ENCODE assay signal across 11 mouse cellular contexts in genomic region chr13:115210643-115211208, GRCm38 (mm10).
DNase-seq lines count a peak whose midpoint lies in the region; ATAC-seq and TF ChIP-seq lines count a peak whose summit lies in the region.
"Had no signal": no experiment of that assay in that cellular context is flagged by ENCODE, and none has a peak within 500 bp of the region (broad histone marks: within the 10 kb centered on the region; RNA-seq: fewer than 3 reads in every experiment).

No protein-coding gene starts in this region.

- WGBS in intestine, postnatal 0 days, result 73% methylated on average over 10 of the region's 10 CpGs
- 73% methylated on average over 10 of the region's 10 CpGs for WGBS in intestine, embryonic 15.5 days

- no peaks in the 10 kb centered on the region for H3K36me3 ChIP-seq in intestine, postnatal 0 days (ENCODE audit: control insufficient read depth, insufficient read depth)
- H3K36me3 ChIP-seq in intestine, embryonic 15.5 days, result no peaks in the 10 kb centered on the region
- H3K36me3 ChIP-seq: G1E; heart, embryonic 13.5 days had no signal

- no peaks in the 10 kb centered on the region for H3K27me3 ChIP-seq in intestine, postnatal 0 days (replicated peaks; ENCODE audit: control insufficient read depth, insufficient read depth, low read length)
- no peaks in the 10 kb centered on the region for H3K27me3 ChIP-seq in intestine, embryonic 15.5 days (replicated peaks)
- H3K27me3 ChIP-seq: heart, embryonic 13.5 days had no signal

- no peak for ATAC-seq in intestine, postnatal 0 days
- no peak for ATAC-seq in intestine, embryonic 15.5 days

- TF ChIP-seq CTCF in intestine, postnatal 0 days (IDR thresholded peaks at IDR 0.05; ENCODE audit: low read depth), result no peak

- peak; percentile 13 for DNase-seq in embryo, embryonic 11 days
- DNase-seq in embryo, embryonic 9.5 days (ENCODE audit: extremely low spot score), result no peak
- DNase-seq in layer of hippocampus, adult 18-20 months (ENCODE audit: low spot score in 2 of 2), result peak; percentile 3 to 6
- no peak for DNase-seq in layer of hippocampus, adult 9-10 months (ENCODE audit: low spot score)
- DNase-seq in right cerebral cortex, postnatal 10 days (ENCODE audit: low spot score in 2 of 2), result peak; percentile 34 to 43
- DNase-seq in right cerebral cortex, postnatal 4 days, result no peak
- DNase-seq: thymus, postnatal 36 days had no signal

- no peak overlapping the region for H3K4me3 ChIP-seq in intestine, postnatal 0 days (ENCODE audit: low read depth, low read length)
- no peak overlapping the region for H3K4me3 ChIP-seq in intestine, embryonic 15.5 days (replicated peaks)
- H3K4me3 ChIP-seq: heart, embryonic 13.5 days had no signal

- no peak overlapping the region for H3K9ac ChIP-seq in intestine, postnatal 0 days (ENCODE audit: low read depth, low read length)
- no peak overlapping the region for H3K9ac ChIP-seq in intestine, embryonic 15.5 days
- H3K9ac ChIP-seq: heart, embryonic 13.5 days had no signal

- H3K9me3 ChIP-seq in intestine, postnatal 0 days (ENCODE audit: control insufficient read depth), result no peaks in the 10 kb centered on the region
- H3K9me3 ChIP-seq in intestine, embryonic 15.5 days, result no peaks in the 10 kb centered on the region
- H3K9me3 ChIP-seq: G1E; heart, embryonic 13.5 days had no signal

- no peak overlapping the region for H3K4me2 ChIP-seq in intestine, postnatal 0 days (replicated peaks; ENCODE audit: low read depth)
- H3K4me2 ChIP-seq in intestine, embryonic 15.5 days (replicated peaks), result no peak overlapping the region
- H3K4me2 ChIP-seq: heart, embryonic 13.5 days had no signal

- no peak overlapping the region for H3K27ac ChIP-seq in intestine, postnatal 0 days (ENCODE audit: low read depth, low read length)
- no peak overlapping the region for H3K27ac ChIP-seq in intestine, embryonic 15.5 days
- H3K27ac ChIP-seq: heart, embryonic 13.5 days had no signal

- no peaks in the 10 kb centered on the region for H3K4me1 ChIP-seq in intestine, postnatal 0 days (replicated peaks; ENCODE audit: control insufficient read depth, insufficient read depth, low read length)
- no peaks in the 10 kb centered on the region for H3K4me1 ChIP-seq in intestine, embryonic 15.5 days (replicated peaks)

Comparison
In these comparisons a context has a peak if more than half of its experiments do, and no peak if none do; other contexts are left out.
1. DNase-seq: peak in embryo, embryonic 11 days (single experiment), layer of hippocampus, adult 18-20 months (2 of 2) and right cerebral cortex, postnatal 10 days (2 of 2); none in embryo, embryonic 9.5 days (single experiment), layer of hippocampus, adult 9-10 months (single experiment) and right cerebral cortex, postnatal 4 days (single experiment).